Mouse (Mus musculus) stomach, embryonic 14.5 days (tissue): ENCODE results near the gene Rtn4. TPM values are rescaled to one million over a fixed set of nuclear protein-coding genes. Genes with fewer than 3 reads are reported as not detected.

Experiments used
- ATAC-seq: fragments of 200-750 bp; cut with Nextera tagmentation; 2 replicates; pipeline ENCODE4 v1.8.0; 2017; ENCODE audit warnings: low read depth, moderate TSS enrichment; ENCODE audit not compliant: insufficient number of reproducible peaks, insufficient read depth, low FRiP score
- H3K27ac ChIP-seq: fragments of 300-500 bp; sonication (generic); 2 replicates; pipeline ENCODE4 v1.5.1; 2014; ENCODE audit warnings: mild to moderate bottlenecking, low read length, moderate library complexity, mixed read lengths
- H3K27me3 ChIP-seq: fragments of 300-500 bp; sonication (generic); 2 replicates; pipeline ENCODE4 v1.6.1; 2014; ENCODE audit warnings: low read length, control low read depth, mixed read lengths; ENCODE audit not compliant: control insufficient read depth, insufficient read depth
- H3K36me3 ChIP-seq: fragments of 300-500 bp; sonication (generic); 2 replicates; pipeline ENCODE4 v1.6.1; 2014; ENCODE audit warnings: mild to moderate bottlenecking, control low read depth, low read length, moderate library complexity, mixed read lengths; ENCODE audit not compliant: control insufficient read depth, insufficient read depth
- H3K4me1 ChIP-seq: fragments of 300-500 bp; sonication (generic); 2 replicates; pipeline ENCODE4 v1.6.1; 2014; ENCODE audit warnings: low read length, control low read depth, mixed read lengths; ENCODE audit not compliant: control insufficient read depth, insufficient read depth
- H3K4me2 ChIP-seq: fragments of 300-500 bp; sonication (generic); replicated peaks from 2 replicates; pipeline ENCODE4 v1.6.1; 2014; ENCODE audit warnings: low read depth, low read length, control low read depth
- H3K4me3 ChIP-seq: fragments of 300-500 bp; sonication (generic); 2 replicates; pipeline ENCODE4 v1.5.1; 2014; ENCODE audit warnings: low read depth, low read length, control low read depth
- H3K9ac ChIP-seq: fragments of 300-500 bp; sonication (generic); replicated peaks from 2 replicates; pipeline ENCODE4 v1.6.1; 2014; ENCODE audit warnings: low read depth, mild to moderate bottlenecking, control low read depth, low read length, moderate library complexity, mixed read lengths
- H3K9me3 ChIP-seq: fragments of 300-500 bp; sonication (generic); 2 replicates; pipeline ENCODE4 v1.6.1; 2016; ENCODE audit warnings: low read depth, low read length, control low read depth; ENCODE audit not compliant: control insufficient read depth
- WGBS: fragments of 180-500 bp; shearing (Covaris S2); extraction: QIAGEN DNeasy Blood & Tissue Kit; methylation state at CpG from one replicate; pipeline ENCODE4 v1.1.7; 2014; 5-methylcytosine and 5-hydroxymethylcytosine counted together
- polyA plus RNA-seq: library from polyadenylated mRNA; unstranded; fragments of >200 nt; fragmentation: Nextera tagmentation; extraction: Ambion mirVana; gene quantifications from 2 replicates; pipeline ENCODE4 v1.2.1, GENCODE M21; 2014

The Rtn4 gene
- polyA plus RNA-seq, 1 experiment from 2014 or later, result 61.2 TPM

DNA sequence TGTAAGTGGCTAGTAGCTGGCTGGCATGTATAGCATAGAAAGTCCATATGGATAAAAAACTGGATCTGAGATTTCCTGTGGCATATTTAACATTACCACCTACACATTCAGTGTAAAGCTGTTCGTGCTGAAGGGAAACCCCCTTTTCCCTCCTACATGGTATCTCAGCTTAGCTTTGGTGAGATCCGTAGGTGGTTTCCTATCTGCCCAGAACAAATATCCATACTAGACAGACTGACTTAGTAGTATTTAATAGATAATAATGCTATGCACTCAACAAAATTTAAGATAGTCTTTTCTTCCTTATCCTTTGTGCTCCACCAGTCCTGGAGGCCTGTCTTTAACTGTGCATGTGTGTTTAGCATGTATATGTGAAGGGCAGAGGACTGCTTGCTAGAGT, 19.4 kb upstream of the Rtn4 start:
- no peak for ATAC-seq
- Histone ChIP-seq H3K4me2 (no peak overlapping the region), H3K4me3 (no peak overlapping the region), H3K27ac (no peak overlapping the region), H3K4me1 (no peaks in the 10 kb centered on the region), H3K9me3 (no peaks in the 10 kb centered on the region), H3K27me3 (no peaks in the 10 kb centered on the region), H3K9ac (no peak overlapping the region), H3K36me3 (no peaks in the 10 kb centered on the region)
- WGBS, result 78% methylated on average over 2 of the region's 2 CpGs

DNA sequence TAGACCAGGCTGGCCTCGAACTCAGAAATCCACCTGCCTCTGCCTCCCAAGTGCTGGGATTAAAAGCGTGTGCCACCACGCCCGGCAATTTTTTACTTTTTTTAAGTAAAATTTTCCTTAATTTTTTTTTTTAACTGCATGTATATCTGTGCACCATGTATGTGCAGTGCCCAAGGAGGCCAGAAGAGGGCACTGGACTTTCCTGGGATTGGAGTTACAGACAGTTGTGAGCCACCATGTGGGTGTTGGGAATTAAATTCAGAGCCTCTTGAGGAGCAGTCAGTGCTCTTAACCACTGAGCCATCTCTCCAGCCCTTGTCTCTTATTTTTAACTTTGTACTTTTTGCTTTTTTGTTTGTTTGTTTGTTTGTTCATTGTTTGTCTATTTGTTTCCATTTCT, 16.0 kb upstream of the Rtn4 start:
- 96% methylated on average over 4 of the region's 4 CpGs for WGBS
- H3K9me3 ChIP-seq, result no peaks in the 10 kb centered on the region
- H3K4me2 ChIP-seq, result no peak overlapping the region
- no peak overlapping the region for H3K9ac ChIP-seq
- H3K4me3 ChIP-seq, result no peak overlapping the region
- no peaks in the 10 kb centered on the region for H3K27me3 ChIP-seq
- ATAC-seq, result no peak
- no peaks in the 10 kb centered on the region for H3K36me3 ChIP-seq
- H3K27ac ChIP-seq, result no peak overlapping the region
- no peaks in the 10 kb centered on the region for H3K4me1 ChIP-seq

DNA sequence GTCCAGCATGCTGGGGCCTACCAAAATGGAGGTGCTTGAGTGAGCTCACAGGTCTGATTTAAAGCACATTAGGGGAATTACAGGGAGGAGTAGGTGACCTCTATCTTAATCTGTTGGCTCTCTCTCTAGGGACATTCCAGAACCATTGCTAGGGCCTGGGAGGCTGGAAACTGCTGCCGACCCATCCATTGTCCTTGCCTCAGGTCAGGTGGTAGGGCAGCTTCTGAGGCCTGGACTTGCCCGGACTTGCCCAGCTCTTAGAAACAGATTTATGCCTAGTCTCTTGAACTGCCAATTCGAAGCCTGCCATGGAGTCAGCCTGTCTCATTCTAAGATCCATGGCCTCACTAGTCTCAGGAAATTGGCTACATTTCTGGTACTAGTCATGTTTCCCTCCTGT, 12.8 kb upstream of the Rtn4 start:
- Histone ChIP-seq H3K9ac (no peak overlapping the region), H3K4me2 (no peak overlapping the region), H3K4me1 (no peaks in the 10 kb centered on the region), H3K27me3 (no peaks in the 10 kb centered on the region), H3K4me3 (no peak overlapping the region), H3K9me3 (no peaks in the 10 kb centered on the region), H3K36me3 (no peaks in the 10 kb centered on the region), H3K27ac (no peak overlapping the region)
- WGBS, result 80% methylated on average over 3 of the region's 3 CpGs
- ATAC-seq, result no peak

DNA sequence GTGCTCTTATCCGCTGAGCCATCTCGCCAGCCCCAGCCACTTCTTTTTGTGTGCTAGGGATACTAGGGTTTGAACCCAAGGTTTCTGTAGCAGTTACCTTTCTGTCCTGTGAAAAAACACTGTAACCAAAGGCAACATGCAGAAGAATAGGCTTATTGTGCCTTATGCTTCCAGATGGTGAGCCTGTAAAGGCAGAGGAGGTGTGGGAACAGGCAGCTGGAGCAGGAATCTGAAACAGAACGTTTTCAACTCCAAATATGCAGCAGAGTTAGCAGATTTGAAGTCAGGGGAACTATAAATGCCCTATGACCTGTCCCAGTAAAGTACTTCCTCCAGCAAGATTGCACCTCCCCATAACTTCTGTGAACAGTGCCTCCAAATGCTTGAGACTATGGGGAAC, 12.0 kb upstream of the Rtn4 start:
- H3K27me3 ChIP-seq, result no peaks in the 10 kb centered on the region
- no peak for ATAC-seq
- no peak overlapping the region for H3K9ac ChIP-seq
- H3K4me3 ChIP-seq, result no peak overlapping the region
- no peaks in the 10 kb centered on the region for H3K4me1 ChIP-seq
- no peak overlapping the region for H3K4me2 ChIP-seq
- H3K36me3 ChIP-seq, result no peaks in the 10 kb centered on the region
- no peak overlapping the region for H3K27ac ChIP-seq
- WGBS, result 79% methylated on average over 3 of the region's 3 CpGs
- no peaks in the 10 kb centered on the region for H3K9me3 ChIP-seq

DNA sequence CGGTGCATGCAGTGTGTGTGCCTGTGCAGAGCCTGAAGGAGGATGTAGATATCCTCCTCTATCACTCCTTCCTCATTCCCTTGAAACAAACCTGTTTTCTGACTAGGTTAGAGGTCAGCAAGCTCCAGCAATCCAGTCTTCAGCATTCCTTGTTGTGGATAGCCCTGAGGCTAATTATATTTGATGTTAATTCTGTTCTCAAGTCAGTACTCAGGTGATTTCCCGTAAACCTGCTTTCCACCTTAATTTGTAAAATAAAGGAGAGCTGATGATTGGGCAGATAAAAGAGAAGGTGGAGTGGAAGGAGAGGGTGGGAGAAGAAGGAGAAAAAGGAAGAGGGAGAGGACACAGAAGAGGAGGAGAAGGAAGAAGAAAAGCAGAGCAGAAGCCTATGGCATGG, 8.5 kb upstream of the Rtn4 start:
- H3K4me3 ChIP-seq, result no peak overlapping the region
- no peaks in the 10 kb centered on the region for H3K27me3 ChIP-seq
- no peak overlapping the region for H3K4me2 ChIP-seq
- no peak for ATAC-seq
- H3K4me1 ChIP-seq, result no peaks in the 10 kb centered on the region
- WGBS, result 80% methylated on average over 2 of the region's 2 CpGs
- no peak overlapping the region for H3K27ac ChIP-seq
- H3K36me3 ChIP-seq, result no peaks in the 10 kb centered on the region
- H3K9ac ChIP-seq, result no peak overlapping the region
- H3K9me3 ChIP-seq, result no peaks in the 10 kb centered on the region

DNA sequence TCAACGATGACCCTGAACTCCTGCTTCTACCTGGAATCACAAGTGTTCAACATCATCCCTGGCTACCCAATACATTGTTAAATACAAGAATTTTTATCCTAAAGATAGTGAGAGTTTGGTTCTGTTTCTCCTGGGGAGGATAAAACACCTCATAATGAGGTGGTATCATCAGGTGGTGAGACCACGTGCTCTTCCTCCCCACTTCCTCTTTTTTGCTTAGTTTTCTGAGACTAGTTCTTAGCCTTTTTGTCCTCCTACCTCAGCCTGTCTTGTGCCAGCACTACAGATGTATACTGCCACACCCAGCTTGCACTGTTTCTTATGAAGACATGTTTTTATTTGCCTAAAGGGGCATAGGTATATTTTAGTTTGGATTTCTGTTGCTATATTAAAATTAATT, 6.6 kb upstream of the Rtn4 start:
- Histone ChIP-seq H3K9ac (no peak overlapping the region), H3K4me2 (no peak overlapping the region), H3K4me1 (no peaks in the 10 kb centered on the region), H3K27me3 (no peaks in the 10 kb centered on the region), H3K4me3 (no peak overlapping the region), H3K9me3 (no peaks in the 10 kb centered on the region), H3K36me3 (no peaks in the 10 kb centered on the region), H3K27ac (no peak overlapping the region)
- 93% methylated on average over 2 of the region's 2 CpGs for WGBS
- ATAC-seq, result no peak

DNA sequence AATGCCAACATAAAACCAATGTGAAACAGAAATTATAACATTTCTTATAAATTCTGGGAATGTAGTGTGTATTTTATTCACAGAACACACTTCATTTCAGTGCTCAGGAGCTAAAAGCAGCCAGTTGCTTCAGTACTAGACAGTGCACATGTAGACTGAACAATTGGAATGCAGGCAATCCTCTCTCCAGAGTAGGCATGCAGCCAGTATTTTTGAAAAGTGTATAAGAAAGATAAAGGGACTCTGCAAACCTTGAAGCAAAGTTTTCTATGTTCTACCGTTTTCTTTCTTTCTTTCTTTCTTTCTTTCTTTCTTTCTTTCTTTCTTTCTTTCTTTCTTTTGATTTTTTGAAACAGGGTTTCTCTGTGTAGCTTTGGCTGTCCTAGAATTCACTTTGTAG, 1.2 kb upstream of the Rtn4 start:
- 79% methylated on average over 1 of the region's 1 CpGs for WGBS
- H3K4me1 ChIP-seq, result no peaks in the 10 kb centered on the region
- H3K36me3 ChIP-seq, result no peaks in the 10 kb centered on the region
- no peak overlapping the region for H3K4me3 ChIP-seq
- ATAC-seq, result no peak
- H3K27me3 ChIP-seq, result no peaks in the 10 kb centered on the region
- no peak overlapping the region for H3K4me2 ChIP-seq
- H3K9me3 ChIP-seq, result no peaks in the 10 kb centered on the region
- no peak overlapping the region for H3K9ac ChIP-seq
- H3K27ac ChIP-seq, result peak overlapping the region; percentile 68; the same call in 1 of the 2 replicates

DNA sequence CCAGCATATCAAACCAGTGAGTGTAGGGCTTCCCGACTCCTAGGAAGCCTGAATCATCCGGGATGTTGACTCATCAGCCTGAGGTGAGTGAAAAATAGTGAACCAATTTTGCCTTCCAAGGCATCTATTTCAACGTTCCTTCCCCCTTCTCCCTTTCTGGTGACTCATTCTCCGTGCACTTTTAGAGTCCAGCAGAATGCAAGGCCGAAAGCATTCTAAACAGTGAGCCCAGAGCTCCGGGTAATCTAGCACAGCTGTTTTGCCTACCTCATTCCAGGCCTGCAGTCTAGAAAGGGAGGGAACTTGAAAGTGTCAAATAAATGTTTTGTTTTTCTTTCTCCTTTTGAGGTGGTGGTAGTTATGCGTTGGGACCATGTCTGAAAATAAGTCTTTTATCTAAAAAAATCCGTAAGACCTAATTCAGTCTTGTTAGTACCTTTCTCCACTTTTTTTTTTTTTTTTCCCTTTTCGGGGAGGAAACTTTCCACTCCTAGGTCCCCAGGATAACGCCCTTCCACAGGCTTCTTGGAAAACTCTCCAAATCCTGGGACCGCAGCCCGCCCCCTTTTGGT, 550 bp upstream of the Rtn4 start:
- Histone ChIP-seq H3K4me1 (no peaks in the 10 kb centered on the region), H3K9ac (no peak overlapping the region), H3K36me3 (no peaks in the 10 kb centered on the region), H3K4me2 (peak overlapping the region; percentile 26), H3K27me3 (no peaks in the 10 kb centered on the region), H3K9me3 (no peaks in the 10 kb centered on the region), H3K27ac (peak overlapping the region; percentile 68), H3K4me3 (no peak overlapping the region; the same call in 1 of the 2 replicates)
- WGBS, result 13% methylated on average over 12 of the region's 12 CpGs
- ATAC-seq, result no peak
